Mouse (Mus musculus) heart, postnatal 25 days (tissue): ENCODE measurements around the gene Ldlrad3. TPM values are rescaled to one million over a fixed set of nuclear protein-coding genes. Genes with fewer than 3 reads are reported as not detected.

Source experiments
- DNase-seq: peaks from one replicate; pipeline ENCODE4 v3.0.0; 2022; ENCODE audit warnings: low spot score
- intact Hi-C: fragments of 180-260 bp; cut with DNase I; formaldehyde crosslinking; loops from one replicate; pipeline ENCODE4 v1.15.1; 2025
- total RNA-seq, 2 experiments: library from RNA; stranded (reverse); gene quantifications; 2 replicates each; pipeline ENCODE4 v1.2.3; 2021

Ldlrad3 gene
- total RNA-seq, 2 experiments from 2014 or later: 3.8 to 4.5 TPM

DNA sequence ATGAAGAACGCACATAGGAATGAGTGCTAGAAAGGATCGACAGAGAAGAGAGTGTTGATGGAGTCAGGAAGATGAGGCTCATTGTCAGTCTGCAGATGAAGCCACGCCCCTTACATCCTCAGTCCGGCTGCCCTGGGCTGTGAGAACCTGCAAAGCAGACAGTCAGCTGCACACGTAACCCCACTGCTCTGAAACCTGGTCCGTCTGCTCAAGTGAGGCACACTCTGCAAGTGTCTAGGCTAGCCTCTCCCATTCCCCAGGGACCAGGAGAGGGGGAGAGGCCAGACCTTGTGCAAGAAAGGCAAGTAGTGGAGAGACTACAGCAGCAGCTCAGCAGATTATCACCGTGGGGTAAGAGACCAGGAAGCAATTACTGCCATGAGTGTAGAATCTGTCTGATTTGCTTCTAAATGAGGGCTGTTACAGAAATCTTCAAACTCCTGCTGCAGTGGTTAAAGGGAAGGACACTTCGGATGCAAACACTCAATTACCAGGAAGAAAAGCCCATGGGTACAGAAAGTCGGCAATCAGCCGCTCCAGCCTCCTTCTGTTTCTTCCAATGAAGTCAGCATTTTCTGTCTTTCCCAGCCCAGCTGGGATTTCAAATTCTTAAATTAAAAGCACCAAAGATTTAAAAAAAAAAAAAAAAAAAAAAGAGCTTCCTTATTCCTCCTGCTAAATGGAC is 136.2 kb downstream of the Ldlrad3 start:
- intact Hi-C loops: no loop called here
- DNase-seq: no peak

DNA sequence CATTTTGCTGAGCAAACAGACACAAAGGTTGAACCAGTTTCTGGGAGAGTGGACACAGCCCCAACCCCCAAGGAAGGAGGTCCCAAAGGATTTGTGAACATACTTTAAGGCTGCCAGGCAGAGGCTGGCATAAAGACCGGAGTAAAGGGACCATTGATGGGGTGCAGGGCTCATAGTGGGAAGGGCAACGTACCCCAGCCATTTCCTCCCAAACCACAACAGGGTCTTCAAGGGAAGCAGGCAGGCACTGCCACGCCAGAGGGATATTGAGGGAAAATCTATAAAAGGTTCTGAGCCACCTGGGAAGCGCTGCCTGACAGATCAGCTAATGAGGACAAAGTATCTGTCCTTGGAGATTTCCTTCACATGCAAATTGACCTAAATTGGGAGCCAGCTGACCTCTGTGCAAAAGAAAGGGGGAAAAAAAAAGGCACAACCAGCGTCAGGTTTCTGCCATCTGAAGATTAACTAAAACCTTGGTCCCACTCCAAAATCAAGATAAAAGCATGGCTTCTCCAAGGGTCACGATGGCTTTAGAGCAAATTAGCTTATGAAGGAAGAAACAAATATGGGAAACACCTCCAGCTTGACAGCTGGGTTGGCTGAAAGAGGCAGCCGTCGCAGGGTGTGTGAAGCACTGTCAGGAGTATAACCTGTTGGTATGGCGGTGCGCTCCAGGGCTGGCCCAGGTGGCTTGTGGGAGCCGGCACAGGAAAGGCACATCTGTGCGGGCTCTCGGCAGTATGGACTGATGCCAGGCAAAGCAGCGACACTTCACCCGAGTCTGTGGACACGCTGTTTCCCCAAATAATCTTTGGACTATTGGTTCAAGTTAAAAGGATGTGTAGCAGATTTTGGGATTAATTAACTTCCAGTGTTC is 137.6 kb downstream of the Ldlrad3 start:
- intact Hi-C loops: no loop called here
- no peak for DNase-seq

- intact Hi-C loops: no loop called here
- DNase-seq: no peak
Measured at GRCm38 (mm10) chr2:102046481-102046880, 139.7 kb downstream of the Ldlrad3 start.

- no peak for DNase-seq
- intact Hi-C loops: no loop called here
Measured at GRCm38 (mm10) chr2:102040456-102040855, 145.7 kb downstream of the Ldlrad3 start.

GRCm38 (mm10) chr2:102040011-102040410 is 146.2 kb downstream of the Ldlrad3 start:
- intact Hi-C loops: no loop called here
- no peak for DNase-seq

DNA sequence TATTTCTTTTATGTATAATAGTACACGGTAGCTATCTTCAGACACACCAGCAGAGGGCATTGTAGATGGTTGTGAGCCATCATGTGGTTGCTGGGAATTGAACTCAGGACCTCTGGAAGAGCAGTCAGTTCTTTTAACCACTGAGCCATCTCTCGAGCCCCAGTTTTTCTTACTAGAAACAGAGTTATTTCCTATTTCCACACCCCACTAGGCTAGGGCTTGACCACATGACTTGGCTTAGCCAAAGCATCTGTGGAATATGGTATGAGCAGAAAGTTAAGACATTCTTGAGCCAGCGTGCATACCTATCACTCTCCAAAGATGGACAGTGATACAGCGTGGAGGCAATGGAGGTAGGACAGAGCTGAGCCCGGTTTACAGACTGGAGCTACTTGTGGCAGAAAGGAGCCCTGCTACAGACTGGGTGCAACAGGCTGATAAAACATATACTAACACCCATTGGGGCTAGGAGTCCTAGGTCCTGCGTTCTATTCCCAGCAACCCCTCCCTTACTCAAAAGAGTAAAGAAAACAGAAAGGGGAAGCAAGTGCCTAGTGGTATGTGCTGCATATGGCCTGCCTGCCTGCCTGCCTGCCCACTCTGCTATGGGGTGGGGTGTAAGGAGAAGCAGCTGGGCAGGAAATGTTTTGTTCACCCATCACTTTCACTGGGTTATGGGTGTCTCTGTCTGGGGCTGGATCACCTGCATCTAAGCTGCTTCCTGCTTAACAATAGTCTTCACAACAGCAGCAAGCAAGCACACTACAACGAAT is 147.1 kb downstream of the Ldlrad3 start:
- no peak for DNase-seq

GRCm38 (mm10) chr2:102038229-102038894 is 147.8 kb downstream of the Ldlrad3 start:
- DNase-seq: no peak
- intact Hi-C loops: loop anchor here (5.0 kb wide), 1 partner anchor 131 kb away; no protein-coding TSS in a partner anchor

More for the DNA sequence above, 147.1 kb downstream of the Ldlrad3 start:
- intact Hi-C loops: loop anchor here (5.0 kb wide), 1 partner anchor 132 kb away; no protein-coding TSS in a partner anchor

GRCm38 (mm10) chr2:102036665-102037511 is 149.3 kb downstream of the Ldlrad3 start:
- intact Hi-C loops: loop anchor here (5.0 kb wide), 1 partner anchor 130 kb away; no protein-coding TSS in a partner anchor
- DNase-seq: no peak

DNA sequence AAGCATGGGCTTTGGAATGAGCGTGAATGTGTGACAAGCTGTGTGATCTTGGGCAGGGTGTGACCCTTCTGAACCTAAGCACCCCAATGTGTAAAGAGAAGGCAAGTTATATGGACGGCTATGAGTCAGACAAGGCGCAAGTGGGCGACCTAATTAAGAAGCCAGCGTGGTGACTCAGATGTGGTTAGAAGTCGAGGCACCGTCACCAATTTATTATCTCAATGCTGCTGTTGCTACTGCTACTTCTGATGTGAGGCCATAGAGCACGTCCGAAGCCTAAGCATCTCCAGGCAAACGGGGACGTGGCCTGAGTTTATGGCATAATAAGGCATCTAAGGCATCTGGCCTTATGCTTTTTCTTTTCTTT is 151.7 kb downstream of the Ldlrad3 start:
- intact Hi-C loops: loop anchor here (5.0 kb wide), 3 partner anchors 43 to 258 kb away; no protein-coding TSS in a partner anchor
- no peak for DNase-seq

DNA sequence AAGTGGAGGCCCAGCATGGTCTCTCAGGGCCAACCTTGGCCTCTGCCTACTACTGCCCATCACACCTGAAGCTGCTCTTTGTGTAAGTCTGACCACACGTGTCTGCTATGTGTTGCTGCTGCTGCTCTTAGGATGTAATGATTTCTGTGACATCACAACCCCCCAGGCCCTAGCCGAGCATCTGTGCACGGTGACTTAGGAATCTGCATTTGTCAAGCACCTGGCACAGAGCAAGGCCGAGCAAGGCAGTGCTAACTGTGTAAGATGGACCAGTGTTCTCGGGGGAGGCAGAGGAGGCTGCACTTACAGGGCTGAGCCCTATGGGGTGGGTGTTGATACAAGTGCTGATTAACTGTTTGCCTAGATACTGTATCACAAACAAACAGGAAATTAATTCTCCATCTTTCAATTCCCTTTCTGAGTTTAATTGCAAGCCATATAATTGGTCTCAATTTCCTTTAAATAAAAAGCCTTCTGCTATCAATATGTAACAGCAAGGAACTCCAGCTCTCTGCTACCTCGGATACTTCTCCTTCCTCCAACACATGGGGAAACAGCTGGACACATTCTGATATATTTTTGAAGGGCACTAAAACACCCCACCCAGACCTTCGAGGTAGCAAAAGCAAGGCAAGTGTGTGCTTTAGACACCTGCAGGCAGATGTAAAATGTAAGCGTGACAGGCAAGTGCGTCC is 152.2 kb downstream of the Ldlrad3 start:
- DNase-seq: no peak
- intact Hi-C loops: loop anchor here (5.0 kb wide), 3 partner anchors 43 to 258 kb away; no protein-coding TSS in a partner anchor

DNA sequence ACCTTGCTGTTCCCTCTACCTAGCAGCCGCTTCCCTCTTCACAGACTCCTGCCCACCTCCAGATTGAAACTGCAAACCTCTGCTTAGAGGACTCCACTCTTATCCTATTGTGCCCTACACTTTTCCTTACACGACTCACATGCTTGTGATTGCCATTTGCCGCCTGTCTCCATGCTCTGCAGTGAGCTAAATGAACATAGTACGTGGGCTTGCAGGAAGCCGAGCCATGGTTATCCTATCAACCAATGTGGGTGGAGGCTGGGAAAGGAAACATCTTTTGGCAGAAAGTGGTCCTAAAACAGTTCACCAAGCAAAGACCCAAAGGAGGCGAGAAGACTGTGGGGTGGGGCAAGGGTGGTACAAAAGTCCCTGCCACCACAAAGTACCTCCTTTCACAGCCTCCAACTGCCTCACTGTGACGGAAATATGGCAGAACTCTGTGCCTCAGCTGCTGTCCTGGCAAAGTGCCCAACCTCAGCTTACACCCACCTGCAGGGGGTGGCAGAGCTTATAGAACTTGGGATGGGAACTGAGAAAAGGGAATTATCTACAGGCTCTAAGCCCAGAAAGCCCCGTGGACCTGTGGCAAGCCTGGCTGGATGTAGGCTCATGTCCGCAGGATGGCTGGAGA is 153.4 kb downstream of the Ldlrad3 start:
- DNase-seq: no peak
- intact Hi-C loops: loop anchor here (5.0 kb wide), 3 partner anchors 44 to 259 kb away; no protein-coding TSS in a partner anchor

DNA sequence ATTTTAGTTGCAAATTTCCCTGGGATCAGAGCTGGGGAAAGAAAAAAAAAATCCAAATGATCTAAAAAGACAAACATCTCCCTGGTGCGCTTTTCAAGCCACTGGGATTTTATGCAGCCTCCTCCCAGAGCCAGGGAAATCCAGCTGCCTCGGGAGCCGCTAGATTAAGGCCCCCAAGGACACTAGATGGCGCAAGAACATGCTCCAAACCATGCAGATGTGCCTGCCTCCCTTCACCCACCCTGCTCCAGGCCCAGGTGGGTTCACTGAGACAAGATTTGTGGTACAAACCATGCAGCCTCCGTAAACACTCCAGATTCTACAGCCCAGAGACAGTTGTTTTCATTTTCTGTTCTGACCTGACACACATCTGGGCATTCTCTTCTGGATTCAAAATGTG is 155.5 kb downstream of the Ldlrad3 start:
- peak; percentile 22 for DNase-seq
- intact Hi-C loops: loop anchor here (1.0 to 5.0 kb wide), 4 partner anchors 47 to 423 kb away; no protein-coding TSS in a partner anchor

DNA sequence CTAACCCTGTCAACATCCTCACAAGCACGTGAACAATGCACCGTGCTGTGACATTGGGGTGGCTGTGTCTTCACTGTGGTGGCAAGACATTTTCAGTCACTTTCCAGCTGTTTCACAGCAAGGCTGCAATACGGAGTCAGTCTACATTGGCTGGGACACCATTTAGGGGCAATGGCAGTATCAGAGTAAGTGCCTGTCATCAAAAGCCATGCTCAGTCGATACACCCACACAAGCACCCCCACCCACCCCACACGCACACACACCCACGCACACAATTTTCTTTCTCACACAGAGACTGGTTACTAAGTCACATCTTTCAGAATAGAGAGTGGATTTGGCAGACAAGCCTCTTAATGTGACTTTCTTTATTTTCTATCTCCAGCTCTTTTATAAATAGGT is 156.0 kb downstream of the Ldlrad3 start:
- DNase-seq: no peak
- intact Hi-C loops: loop anchor here (5.0 kb wide), 3 partner anchors 47 to 262 kb away; no protein-coding TSS in a partner anchor

GRCm38 (mm10) chr2:102029682-102030081 is 156.5 kb downstream of the Ldlrad3 start:
- DNase-seq: no peak
- intact Hi-C loops: loop anchor here (5.0 kb wide), 3 partner anchors 48 to 263 kb away; no protein-coding TSS in a partner anchor

DNA sequence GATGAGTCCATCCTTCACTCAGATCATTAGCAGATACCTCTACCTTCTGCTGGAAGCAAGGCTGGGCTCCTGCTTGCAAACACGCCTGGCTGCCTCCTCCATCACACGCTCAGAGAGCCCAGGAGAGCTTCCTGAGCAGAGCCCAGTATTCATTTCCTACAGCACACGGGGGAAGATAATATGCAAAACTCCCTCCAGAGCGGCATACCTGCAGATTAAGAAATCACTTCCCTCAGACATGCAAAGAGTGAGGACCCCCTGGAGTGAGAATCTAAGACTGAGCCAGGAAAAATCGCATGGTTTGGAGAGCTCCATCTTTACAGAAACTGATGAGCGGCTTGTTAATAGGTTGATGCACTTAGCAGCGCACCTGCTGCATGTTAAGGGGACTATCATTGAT is 158.9 kb downstream of the Ldlrad3 start:
- intact Hi-C loops: no loop called here
- DNase-seq: no peak

DNA sequence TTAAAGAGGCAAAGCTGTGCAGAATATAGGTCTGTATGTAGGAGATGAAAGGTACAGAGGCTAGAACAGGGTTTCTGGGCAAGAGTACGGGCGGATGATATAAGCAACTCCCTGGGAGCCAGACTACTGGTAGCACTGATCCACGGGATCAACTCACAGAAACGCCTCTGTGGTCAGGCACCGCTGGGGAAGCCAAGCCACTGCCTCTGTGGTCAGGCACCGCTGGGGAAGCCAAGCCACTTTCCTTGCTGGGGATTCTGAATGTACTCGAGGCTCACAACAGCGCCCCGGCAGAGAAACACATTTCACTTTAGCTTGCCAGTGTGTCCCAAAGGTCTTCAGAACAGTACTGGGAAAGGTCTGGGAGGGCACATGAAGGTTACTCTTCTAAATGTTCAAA is 160.0 kb downstream of the Ldlrad3 start:
- no peak for DNase-seq
- intact Hi-C loops: no loop called here

GRCm38 (mm10) chr2:102024483-102024882 is 161.7 kb downstream of the Ldlrad3 start:
- intact Hi-C loops: no loop called here
- DNase-seq: no peak
